Mouse (Mus musculus) stomach, postnatal 0 days (tissue): ENCODE measurements around the gene Eif4g3. TPM values are rescaled to one million over a fixed set of nuclear protein-coding genes. Genes with fewer than 3 reads are reported as not detected.
A peak's percentile ranks its signal among the peaks of the same experiment; 100 is the strongest.

ENCODE experiments used
- ATAC-seq: fragments of 200-750 bp; cut with Nextera tagmentation; 2 replicates; pipeline ENCODE4 v1.8.0; 2017; ENCODE audit not compliant: low FRiP score, low TSS enrichment
- DNase-seq: peaks from one replicate; pipeline ENCODE4 v3.0.0-alpha.2; 2016; ENCODE audit warnings: low spot score
- H3K27ac ChIP-seq: fragments of 300-500 bp; sonication (generic); replicated peaks from 2 replicates; pipeline ENCODE4 v1.5.1; 2014; ENCODE audit warnings: mild to moderate bottlenecking, control low read depth
- H3K27me3 ChIP-seq: fragments of 300-500 bp; sonication (generic); 2 replicates; pipeline ENCODE4 v1.6.1; 2014; ENCODE audit warnings: low read length; ENCODE audit not compliant: control insufficient read depth, insufficient read depth
- H3K36me3 ChIP-seq: fragments of 300-500 bp; sonication (generic); 2 replicates; pipeline ENCODE4 v1.6.1; 2014; ENCODE audit warnings: low read length, mixed read lengths; ENCODE audit not compliant: control insufficient read depth, insufficient read depth
- H3K4me1 ChIP-seq: fragments of 300-500 bp; sonication (generic); replicated peaks from 2 replicates; pipeline ENCODE4 v1.6.1; 2014; ENCODE audit warnings: antibody characterized with exemption; ENCODE audit not compliant: control insufficient read depth, insufficient read depth
- H3K4me2 ChIP-seq: fragments of 300-500 bp; sonication (generic); replicated peaks from 2 replicates; pipeline ENCODE4 v1.6.1; 2014; ENCODE audit warnings: low read depth, mild to moderate bottlenecking, control low read depth, moderate library complexity
- H3K4me3 ChIP-seq: fragments of 300-500 bp; sonication (generic); 2 replicates; pipeline ENCODE4 v1.5.1; 2014; ENCODE audit warnings: low read depth, low read length, control low read depth
- H3K9ac ChIP-seq: fragments of 300-500 bp; sonication (generic); 2 replicates; pipeline ENCODE4 v1.6.1; 2014; ENCODE audit warnings: mild to moderate bottlenecking, low read length, control low read depth, mixed read lengths
- H3K9me3 ChIP-seq: fragments of 300-500 bp; sonication (generic); 2 replicates; pipeline ENCODE4 v1.6.1; 2016; ENCODE audit warnings: low read length; ENCODE audit not compliant: control insufficient read depth
- CTCF ChIP-seq: IDR thresholded peaks from 2 replicates; pipeline ENCODE4 v1.5.1; 2016; ENCODE audit warnings: antibody characterized with exemption, low read depth, mild to moderate bottlenecking, moderate library complexity
- EP300 ChIP-seq: optimal IDR thresholded peaks from 2 replicates; pipeline ENCODE3; 2016; ENCODE audit warnings: antibody characterized with exemption
- WGBS: fragments of 180-500 bp; shearing (Covaris S2); extraction: QIAGEN DNeasy Blood & Tissue Kit; methylation state at CpG from one replicate; pipeline ENCODE4 v1.1.7; 2014; 5-methylcytosine and 5-hydroxymethylcytosine counted together
- polyA plus RNA-seq: library from polyadenylated mRNA; unstranded; fragments of >200 nt; fragmentation: Nextera tagmentation; extraction: Ambion mirVana; gene quantifications from 2 replicates; pipeline ENCODE4 v1.2.1, GENCODE M21; 2015

The Eif4g3 gene
- polyA plus RNA-seq, 1 experiment from 2014 or later = 11.4 TPM

DNA sequence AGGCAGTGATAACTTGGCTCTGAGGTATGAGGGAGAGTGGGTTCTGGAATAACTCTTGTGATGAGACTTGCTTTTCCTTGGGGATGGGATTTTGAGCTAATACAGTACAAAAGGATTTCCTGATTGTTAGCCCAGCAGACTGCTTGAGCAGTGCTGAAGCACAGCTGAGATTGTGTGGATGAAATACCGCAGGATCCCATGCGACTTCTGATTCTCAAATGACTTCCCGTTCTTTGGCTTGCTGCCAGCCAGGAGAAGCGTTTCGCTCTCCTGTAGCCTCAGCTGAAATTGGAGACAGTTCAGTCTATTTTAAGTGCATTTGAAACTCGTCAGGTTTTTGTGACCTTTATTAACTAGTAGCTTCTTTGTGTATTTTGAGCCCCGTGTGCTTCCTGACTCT lies 7.9 kb downstream of the Eif4g3 start:
- Histone ChIP-seq H3K27ac (no peak overlapping the region), H3K4me2 (no peak overlapping the region), H3K27me3 (no peaks in the 10 kb centered on the region), H3K9ac (no peak overlapping the region), H3K36me3 (no peaks in the 10 kb centered on the region), H3K4me3 (no peak overlapping the region), H3K4me1 (no peaks in the 10 kb centered on the region), H3K9me3 (no peaks in the 10 kb centered on the region)
- ATAC-seq (no peak), DNase-seq (no peak)
- no peak for TF ChIP-seq EP300
- TF ChIP-seq CTCF = no peak
- 27% methylated on average over 7 of the region's 7 CpGs for WGBS

DNA sequence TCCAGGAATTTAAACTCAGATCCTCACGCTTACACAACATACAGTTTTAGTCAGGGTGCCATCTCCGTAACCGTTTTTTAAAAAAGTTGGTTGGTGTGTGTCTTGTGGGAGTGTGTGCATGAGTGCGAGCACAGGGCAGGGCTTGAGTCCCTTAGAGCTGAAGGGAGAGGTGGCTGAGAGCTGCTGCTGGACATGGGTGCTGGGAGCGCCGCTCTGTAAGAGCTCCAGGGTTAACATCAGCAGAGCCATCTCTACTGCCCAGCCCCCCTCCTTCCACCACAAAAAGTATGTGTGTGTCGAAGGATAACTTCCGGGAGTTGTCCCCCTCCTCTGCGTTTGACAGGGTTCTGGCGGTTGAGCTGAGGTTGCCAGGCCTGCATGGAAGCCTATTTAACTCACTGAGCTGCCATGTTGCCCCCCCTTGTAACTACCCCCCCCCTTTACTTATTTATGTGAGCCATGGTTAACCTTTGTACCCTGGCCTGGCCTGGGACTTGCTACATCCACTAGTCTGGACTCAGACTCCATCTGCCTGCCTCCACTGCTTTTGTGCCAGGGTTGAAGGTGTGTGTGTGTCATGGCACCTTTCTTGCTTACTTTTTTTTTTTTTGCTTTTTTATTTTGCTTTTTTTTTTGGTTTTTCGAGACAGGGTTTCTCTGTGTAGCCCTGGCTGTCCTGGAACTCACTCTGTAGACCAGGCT lies 11.2 kb downstream of the Eif4g3 start:
- no peak overlapping the region for H3K9ac ChIP-seq
- H3K9me3 ChIP-seq = no peaks in the 10 kb centered on the region
- WGBS = 80% methylated on average over 11 of the region's 11 CpGs
- TF ChIP-seq EP300 (no peak), CTCF (no peak)
- DNase-seq = no peak
- H3K4me2 ChIP-seq = no peak overlapping the region
- H3K27me3 ChIP-seq = no peaks in the 10 kb centered on the region
- no peaks in the 10 kb centered on the region for H3K36me3 ChIP-seq
- no peak overlapping the region for H3K4me3 ChIP-seq
- ATAC-seq = no peak
- H3K4me1 ChIP-seq = no peaks in the 10 kb centered on the region
- H3K27ac ChIP-seq = no peak overlapping the region

GRCm38 (mm10) chr4:138005781-138006180 lies 13.0 kb downstream of the Eif4g3 start:
- Histone ChIP-seq H3K9me3 (no peaks in the 10 kb centered on the region), H3K27me3 (no peaks in the 10 kb centered on the region), H3K4me2 (no peak overlapping the region), H3K4me1 (no peaks in the 10 kb centered on the region), H3K36me3 (no peaks in the 10 kb centered on the region), H3K9ac (no peak overlapping the region), H3K4me3 (no peak overlapping the region), H3K27ac (no peak overlapping the region)
- TF ChIP-seq CTCF = no peak
- TF ChIP-seq EP300 = no peak
- no peak for DNase-seq
- ATAC-seq = no peak
- 90% methylated on average over 1 of the region's 1 CpGs for WGBS

DNA sequence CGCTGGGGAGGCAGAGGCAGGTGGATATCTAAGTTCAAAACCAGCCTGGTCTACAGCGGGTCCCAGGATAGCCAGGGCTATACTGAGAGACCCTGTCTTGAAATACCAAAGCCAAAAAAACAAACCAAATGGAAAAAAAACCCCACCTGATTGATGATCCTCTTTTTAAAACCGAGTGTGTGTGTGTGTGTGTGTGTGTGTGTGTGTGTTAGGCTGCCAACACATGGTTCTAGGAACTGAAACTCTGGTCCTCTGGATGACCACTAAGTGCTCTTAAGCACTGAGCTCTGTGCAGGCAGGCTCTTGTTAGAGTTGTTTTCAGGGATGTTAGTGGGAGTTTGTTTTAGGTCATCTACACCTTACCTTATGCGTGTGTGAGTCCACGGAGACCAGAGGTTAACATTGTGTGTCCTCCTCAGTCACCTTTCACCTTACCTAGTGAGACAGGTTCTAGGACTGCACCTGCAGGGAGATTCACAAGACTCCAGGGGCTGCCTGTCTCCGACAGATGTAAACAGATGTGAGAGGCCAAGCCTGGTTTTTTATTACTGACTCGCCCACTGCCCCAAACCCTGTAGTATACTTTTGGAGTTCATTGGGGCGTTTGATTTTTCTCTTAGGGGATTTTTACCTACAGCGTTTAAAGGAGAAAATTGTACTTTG lies 14.3 kb downstream of the Eif4g3 start:
- TF ChIP-seq EP300 = no peak
- TF ChIP-seq CTCF = no peak

DNA sequence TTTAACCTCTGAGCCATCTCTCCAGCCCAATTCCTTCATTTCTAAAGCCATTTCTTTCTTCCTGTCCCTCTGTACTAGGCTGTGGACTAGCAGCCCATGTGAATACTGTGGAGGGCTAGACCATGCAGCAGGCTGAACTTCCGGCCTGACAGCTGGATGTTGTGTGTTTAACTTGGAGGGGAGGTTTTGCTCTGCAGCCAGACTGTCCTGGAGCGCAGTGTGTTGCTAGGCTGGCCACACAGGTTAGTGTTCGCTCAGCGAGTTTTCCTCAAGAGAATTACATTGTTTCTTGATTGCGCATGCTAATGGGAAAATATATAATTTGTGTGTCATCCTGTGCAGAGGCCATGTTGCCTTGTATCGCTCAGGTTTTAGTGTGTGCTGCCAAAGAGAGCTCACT lies 15.8 kb downstream of the Eif4g3 start:
- H3K36me3 ChIP-seq = no peaks in the 10 kb centered on the region
- no peaks in the 10 kb centered on the region for H3K4me1 ChIP-seq
- no peaks in the 10 kb centered on the region for H3K9me3 ChIP-seq
- H3K27me3 ChIP-seq = no peaks in the 10 kb centered on the region
- ATAC-seq (peak; percentile 38; the same call in 1 of the 2 replicates), DNase-seq (no peak)
- H3K9ac ChIP-seq = no peak overlapping the region
- no peak overlapping the region for H3K4me3 ChIP-seq
- 80% methylated on average over 6 of the region's 6 CpGs for WGBS
- no peak for TF ChIP-seq CTCF
- TF ChIP-seq EP300 = no peak
- no peak overlapping the region for H3K27ac ChIP-seq
- no peak overlapping the region for H3K4me2 ChIP-seq

More for the DNA sequence above, 14.3 kb downstream of the Eif4g3 start:
- Histone ChIP-seq H3K4me3 (no peak overlapping the region), H3K9ac (no peak overlapping the region), H3K4me2 (no peak overlapping the region), H3K4me1 (no peaks in the 10 kb centered on the region), H3K9me3 (no peaks in the 10 kb centered on the region), H3K27me3 (no peaks in the 10 kb centered on the region), H3K36me3 (no peaks in the 10 kb centered on the region), H3K27ac (no peak overlapping the region)
- ATAC-seq (no peak), DNase-seq (no peak)
- WGBS = 73% methylated on average over 9 of the region's 9 CpGs
